Mouse (Mus musculus) CH12.LX (cell line): ENCODE data around the gene Imp4.

Experiments used
- CTCF ChIP-seq, 2 experiments: IDR thresholded peaks in 1 of 2; conservative IDR thresholded peaks in 1 of 2; 2 replicates each; pipeline ENCODE4 v1.5.1; 2011 to 2012; ENCODE audit warnings: low read depth in 2 of 2, low read length in 2 of 2, improper control_type of control experiment in 1 of 2, inconsistent platforms in 1 of 2, mild to moderate bottlenecking in 1 of 2, moderate library complexity in 1 of 2
- RCOR1 ChIP-seq: conservative IDR thresholded peaks from 2 replicates; pipeline ENCODE4 v1.6.1; 2012; ENCODE audit warnings: low read depth, mild to moderate bottlenecking, inconsistent platforms, low read length, improper control_type of control experiment

GRCm38 (mm10) chr1:34491480-34491879, 51.8 kb downstream of the Imp4 start:
- no peak for TF ChIP-seq CTCF (conservative IDR thresholded peaks at IDR 0.05 in 1 of 2, IDR thresholded peaks at IDR 0.05 in 1 of 2; ENCODE audit: low read depth in 2 of 2, low read length in 2 of 2)
- TF ChIP-seq RCOR1: no peak
